Mouse (Mus musculus) gastrocnemius, postnatal 10 days (tissue): Measurements from ENCODE around the gene Mmp1b. TPM values are rescaled to one million over a fixed set of nuclear protein-coding genes. Genes with fewer than 3 reads are reported as not detected.
"Not testable (repeated sequence)": the region's sequence is repeated elsewhere in the genome, so short reads cannot be mapped to it uniquely, and the experiment has no call there.

Experiments used
- DNase-seq: peaks from one replicate; pipeline ENCODE4 v3.0.0; 2021; ENCODE audit warnings: mixed read lengths
- long read RNA-seq, 2 experiments: library from polyadenylated mRNA; stranded (forward); transcript quantifications; one replicate each; pipeline ENCODE4 v2.0.0; 2021
- total RNA-seq, 2 experiments: library from RNA; stranded (reverse); gene quantifications; 2 replicates each; pipeline ENCODE4 v1.2.3; 2021

Mmp1b gene
- total RNA-seq, result not detected
- long read RNA-seq, experiment 1, result 0 reads
- long read RNA-seq, experiment 2, result 0 reads

DNA sequence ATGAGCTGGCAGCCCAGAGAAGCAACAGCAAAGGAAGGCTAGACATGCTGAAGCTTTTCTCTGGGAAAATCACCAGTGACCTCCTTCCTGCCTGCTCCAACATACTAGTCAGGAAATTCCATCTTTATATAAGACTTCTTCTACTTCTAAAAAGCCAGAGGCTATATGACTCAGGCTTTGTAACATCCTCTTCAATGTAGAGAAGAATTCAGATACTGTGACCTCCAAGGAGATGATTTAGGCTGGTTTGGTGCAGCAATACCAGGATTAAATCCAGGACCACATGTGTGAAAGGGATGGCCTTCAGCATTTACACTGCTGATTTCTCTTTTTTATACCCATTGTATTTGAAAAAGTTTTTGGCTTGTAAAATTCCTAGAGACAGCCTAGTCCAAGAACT is at the start of gene Mmp1b:
Gene Mmp1b (minus strand): TSS at position 101 of the 400 bp plus-strand sequence.
- no peak for DNase-seq

DNA sequence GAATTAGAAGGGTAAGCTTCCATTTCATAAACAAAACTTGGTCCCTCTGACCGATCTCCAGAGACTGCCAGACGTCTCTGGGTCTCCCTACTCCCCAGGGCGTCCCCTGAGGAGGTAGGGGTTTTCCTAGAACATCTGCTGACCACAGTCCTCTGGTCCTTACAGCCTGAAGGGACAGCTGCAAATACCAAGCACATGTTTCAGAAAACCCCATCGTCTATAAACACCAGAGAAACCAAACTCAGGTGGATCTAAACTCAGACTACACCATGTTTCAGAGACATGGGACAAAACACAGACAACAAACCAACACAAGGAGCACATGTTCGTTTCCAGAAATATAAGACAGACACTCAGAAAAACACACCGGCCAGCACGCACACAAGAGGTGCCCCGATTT is 8.7 kb upstream of the Mmp1b start:
- DNase-seq, result not testable (repeated sequence)

- no peak for DNase-seq
These were observed 33.3 kb downstream of the Mmp1b start for GRCm38 (mm10) chr9:7354535-7354934.

DNA sequence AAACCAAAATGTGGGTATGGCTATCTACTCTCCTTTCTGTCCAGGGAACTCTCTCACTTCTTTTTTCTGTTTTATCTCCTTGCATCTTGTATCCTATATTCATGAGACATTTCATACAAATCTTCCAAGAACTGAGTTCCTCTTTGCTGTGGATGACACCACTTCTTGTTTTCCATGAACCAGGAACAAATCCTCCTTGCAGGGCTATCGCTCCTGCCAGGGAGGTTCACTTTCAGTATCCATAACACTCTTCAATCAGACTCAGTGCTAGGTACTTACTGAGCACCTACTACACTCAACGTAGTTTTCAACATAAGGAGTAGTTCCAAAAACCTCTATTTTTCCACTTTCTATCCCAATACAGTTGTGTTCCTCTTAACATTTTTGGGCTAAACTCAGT is 42.3 kb downstream of the Mmp1b start:
- no peak for DNase-seq

DNA sequence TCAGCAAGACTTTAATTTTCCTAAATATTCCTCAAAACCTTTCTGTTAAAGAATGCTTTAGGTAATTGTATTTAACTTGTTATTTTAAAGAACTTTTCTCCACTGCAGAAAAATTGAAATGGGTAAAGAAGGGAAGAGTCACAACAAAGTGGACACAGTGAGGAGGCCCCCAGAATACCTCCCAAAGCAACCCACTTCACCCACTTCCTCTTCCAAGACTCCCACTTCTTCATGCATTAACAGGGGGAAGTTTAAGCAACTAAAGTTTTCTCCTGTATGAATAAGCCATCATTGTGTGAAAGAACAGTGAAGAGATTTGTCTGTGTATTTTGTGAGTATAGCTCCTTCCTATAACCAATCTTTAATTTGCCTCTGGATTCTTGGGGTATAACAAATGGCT is 43.7 kb downstream of the Mmp1b start, which contains the start of gene Mmp12:
Gene Mmp12 (plus strand): TSS at position 275 of the 400 bp plus-strand sequence.
- DNase-seq, result no peak

DNA sequence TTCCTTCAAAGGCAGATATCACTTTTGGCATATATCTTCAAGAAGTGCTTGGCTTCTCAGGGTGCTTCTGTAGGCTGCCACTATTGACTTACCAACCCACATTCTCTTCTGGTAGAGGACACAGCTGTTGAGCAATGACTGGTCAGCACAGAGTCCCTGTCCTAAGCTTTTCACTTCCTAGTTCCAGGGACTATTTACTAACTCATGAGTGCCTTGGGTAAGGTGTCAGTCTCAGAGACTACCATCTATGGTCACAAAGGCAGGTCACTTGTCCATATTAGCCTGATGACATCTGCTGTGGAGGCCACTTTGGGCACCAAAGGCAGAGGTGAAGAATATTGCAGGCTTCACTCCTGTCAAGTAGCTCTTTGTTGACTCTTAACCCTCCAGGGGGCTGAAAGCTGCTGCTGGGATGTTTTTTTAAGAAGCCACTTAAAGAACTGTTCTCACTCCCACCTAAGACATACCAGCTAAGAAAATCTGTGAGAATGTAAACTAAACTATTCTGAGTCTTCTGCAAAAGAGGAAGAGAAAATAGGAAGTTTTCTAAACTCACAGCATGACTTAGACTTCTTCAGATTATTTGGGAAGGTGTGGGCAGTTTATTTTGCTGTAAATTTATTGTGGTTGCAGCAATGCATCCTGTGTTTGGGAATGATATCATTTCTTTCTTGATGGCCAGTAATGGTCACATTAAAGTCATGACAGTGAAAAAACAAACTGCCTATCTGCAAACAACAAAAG is 50.9 kb downstream of the Mmp1b start:
- no peak for DNase-seq

GRCm38 (mm10) chr9:7335766-7336680 is 51.8 kb downstream of the Mmp1b start:
- DNase-seq, result no peak

DNA sequence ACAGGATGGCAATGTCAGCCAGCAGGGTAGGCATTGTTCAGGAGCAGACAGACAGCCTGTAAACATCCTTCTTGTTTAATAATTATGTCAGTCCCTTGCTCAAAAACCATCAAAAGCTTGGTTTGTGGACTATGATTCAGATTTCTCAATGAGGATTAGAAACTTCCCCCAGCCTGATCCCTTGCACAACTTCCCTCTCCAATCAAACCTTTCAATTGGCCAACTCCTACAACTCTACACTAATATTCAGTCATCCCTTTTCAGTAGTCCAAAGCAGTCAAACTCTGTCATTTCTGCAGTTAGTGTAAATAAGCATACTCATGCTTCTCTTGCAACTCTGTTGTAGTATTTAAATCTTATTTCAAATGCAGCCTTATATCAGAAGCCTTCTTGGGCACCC is 56.0 kb downstream of the Mmp1b start:
- no peak for DNase-seq

Other genes starting within 250 kb of the Mmp1b start
- 1 to 10 TPM; 3.8 to 4.3 TPM for gene Dync2h1, start 203.6 kb downstream of the Mmp1b start, total RNA-seq
- 10 to 100 TPM; 65.4 to 69.4 TPM for gene Dcun1d5, start 203.5 kb downstream of the Mmp1b start, total RNA-seq
- gene Mmp13, start 115.5 kb downstream of the Mmp1b start, total RNA-seq, result 10 to 100 TPM in 1 of 2 experiments, not detected in 1; 47.5 TPM
- gene Mmp12, start 43.7 kb downstream of the Mmp1b start, total RNA-seq, result not detected
- gene Mmp3, start 57.8 kb upstream of the Mmp1b start, total RNA-seq, result under 1 TPM in 1 of 2 experiments, not detected in 1; 0.14 TPM
- gene Mmp10, start 114.3 kb upstream of the Mmp1b start, total RNA-seq, result not detected
- gene Mmp8, start 170.4 kb upstream of the Mmp1b start, total RNA-seq, result under 1 TPM in 1 of 2 experiments, not detected in 1; 0.61 TPM
- under 1 TPM in 1 of 2 experiments, not detected in 1; 0.16 TPM for gene Mmp27, start 183.3 kb upstream of the Mmp1b start, total RNA-seq
- not detected for gene Mmp20, start 240.2 kb upstream of the Mmp1b start, total RNA-seq